Mouse (Mus musculus): ENCODE results near the gene Cryzl1.

Gene Cryzl1

GRCm38 (mm10) chr16:91740184-91740917 lies 11.6 kb upstream of the Cryzl1 start:
- DNase-seq (ENCODE audit: low spot score) = no peak

- DNase-seq (ENCODE audit: low spot score) = no peak
Measured at GRCm38 (mm10) chr16:91738505-91738904, 9.7 kb upstream of the Cryzl1 start.

DNA sequence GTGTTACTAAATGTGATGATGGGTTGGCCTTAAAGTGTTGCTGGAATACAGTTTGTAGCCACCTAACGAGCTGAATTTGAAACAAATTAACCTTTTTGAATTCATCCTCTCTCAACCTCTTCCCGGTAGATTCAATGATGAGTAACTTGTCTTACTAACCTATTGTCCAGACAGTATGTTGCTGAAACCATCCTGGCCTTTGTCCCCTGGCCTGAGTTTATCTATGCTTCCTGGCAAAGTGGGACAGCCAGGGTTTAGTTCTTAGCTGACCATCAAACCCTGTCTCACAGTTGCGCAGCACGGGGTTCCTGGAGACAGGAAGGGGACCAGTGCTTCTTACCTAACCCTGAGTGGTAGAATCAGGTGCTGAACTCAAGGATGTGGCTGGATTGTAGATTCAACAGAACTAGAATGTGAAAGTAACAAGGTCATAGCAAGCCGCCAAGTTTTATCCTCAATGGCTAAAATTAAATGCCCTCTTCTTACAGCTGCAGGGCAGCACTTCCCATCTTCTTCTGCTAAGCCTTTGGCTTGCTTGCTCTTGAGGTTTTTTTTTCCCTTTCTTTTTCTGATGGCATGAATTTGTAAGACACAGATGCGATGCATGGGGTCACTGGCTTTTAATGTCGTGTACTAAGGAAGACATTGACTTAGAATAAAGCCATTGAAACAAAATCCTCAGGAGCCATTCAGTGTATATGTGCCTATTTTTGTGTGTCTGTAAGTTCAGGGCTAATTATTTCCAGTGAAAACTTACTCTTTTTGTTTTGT lies 7.5 kb upstream of the Cryzl1 start:
- no peak for DNase-seq (ENCODE audit: low spot score)

DNA sequence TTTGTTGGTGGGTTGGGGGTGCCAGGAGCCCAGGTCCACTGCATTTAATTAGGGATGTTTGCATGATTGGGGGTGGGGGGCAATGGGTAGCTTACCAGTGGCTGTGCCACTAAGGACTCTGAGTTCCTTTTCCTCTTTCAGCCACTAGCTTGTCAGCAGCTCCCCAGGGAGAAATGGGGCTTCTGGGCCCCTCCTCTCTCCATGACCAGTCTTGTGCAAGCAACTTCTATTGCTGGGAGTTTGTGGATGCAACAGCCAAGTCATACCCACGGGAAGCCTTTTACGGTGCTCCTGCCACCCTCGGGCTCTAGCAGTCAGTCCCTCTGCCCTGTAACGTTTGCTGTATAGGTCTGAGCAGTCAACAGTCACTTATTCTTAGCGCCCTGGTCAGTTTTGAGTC lies 6.0 kb upstream of the Cryzl1 start:
- DNase-seq (ENCODE audit: low spot score) = no peak

GRCm38 (mm10) chr16:91732816-91733215 lies 4.0 kb upstream of the Cryzl1 start:
- DNase-seq (ENCODE audit: low spot score) = no peak

DNA sequence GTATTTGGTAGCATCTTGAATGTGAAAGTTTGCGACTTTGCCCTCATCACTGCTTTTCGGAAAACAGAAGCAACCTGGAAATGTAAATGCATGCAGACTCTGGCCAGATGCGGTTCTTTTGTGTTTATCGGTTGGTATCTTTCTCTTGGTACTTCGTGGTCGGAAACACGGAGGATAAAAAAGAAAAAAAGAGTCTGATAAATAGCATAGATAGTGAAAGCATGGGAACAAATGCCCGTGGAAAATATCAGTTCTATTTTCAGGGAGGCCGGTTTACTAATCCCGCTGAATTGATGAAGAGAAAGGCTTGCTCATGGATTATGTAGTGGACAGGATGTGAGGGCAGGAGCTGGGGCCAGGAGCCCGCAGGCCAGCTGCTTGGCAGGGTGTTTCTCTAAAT lies 1.7 kb upstream of the Cryzl1 start:
- no peak for DNase-seq (ENCODE audit: low spot score)

GRCm38 (mm10) chr16:91729821-91730441 lies 1.2 kb upstream of the Cryzl1 start:
- peak; percentile 23 for DNase-seq (ENCODE audit: low spot score)

- DNase-seq (ENCODE audit: low spot score) = peak; percentile 99
Measured at GRCm38 (mm10) chr16:91729066-91729482, 299 bp upstream of the Cryzl1 start, which contains the start of gene Itsn1. Gene Itsn1 (plus strand): TSS chr16:91729281.

DNA sequence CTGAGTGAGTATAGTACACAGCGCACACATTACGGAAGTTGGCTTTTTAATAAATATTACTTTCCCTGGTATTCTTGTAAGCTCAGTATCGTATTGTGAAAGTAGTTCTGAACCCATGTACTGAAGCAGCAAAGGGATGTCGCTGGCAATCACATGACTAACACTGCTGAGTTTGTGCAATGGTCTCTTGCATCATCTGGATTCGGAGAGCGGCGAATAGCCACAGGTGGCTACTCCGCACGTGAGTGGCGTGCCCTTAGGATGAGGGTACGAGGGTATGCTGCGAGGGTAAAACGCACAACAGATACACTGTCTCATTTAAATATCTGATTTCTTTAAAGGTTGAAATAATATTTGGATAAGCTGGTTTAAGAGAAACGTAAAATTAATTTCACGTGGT lies 1.3 kb downstream of the Cryzl1 start:
- DNase-seq (ENCODE audit: low spot score) = no peak

DNA sequence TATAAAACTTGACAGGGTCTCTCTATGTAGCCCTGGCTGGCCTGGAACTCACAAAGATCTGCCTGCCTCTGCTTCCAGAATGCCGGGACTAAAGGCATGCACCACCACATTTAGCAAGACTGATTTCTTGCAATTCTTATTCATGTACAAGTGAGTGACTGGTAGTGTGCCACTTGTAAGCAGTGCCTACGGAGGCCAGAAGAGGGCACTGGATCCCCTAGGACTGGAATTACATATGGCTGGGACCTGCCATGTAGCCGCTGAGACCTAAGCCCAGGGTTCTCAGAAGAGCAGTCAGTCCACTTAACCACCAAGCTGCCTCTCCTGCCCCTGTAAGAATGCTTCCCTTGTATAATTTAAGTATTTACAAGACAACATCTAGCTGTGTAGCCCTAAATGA lies 4.5 kb downstream of the Cryzl1 start:
- DNase-seq (ENCODE audit: low spot score) = no peak

DNA sequence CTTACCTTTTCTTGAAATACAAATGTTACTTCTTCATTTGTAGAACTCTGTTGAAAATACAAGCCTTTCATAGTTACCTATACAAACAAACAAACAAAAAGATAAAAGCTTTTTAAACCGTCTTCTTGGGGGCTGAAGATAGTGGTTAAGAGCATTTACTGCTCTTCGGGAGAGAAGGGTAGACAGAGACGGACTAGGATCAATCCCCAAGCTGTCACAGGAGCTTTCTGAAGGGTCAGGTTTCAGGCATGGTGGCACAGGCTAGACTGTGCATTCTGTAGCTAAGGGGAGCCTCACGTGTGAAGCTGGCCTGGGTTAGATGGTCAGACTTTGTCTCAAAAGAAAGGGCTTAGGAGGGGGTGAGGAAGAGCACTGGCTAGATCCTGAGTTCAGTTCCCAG lies 11.4 kb downstream of the Cryzl1 start:
- DNase-seq (ENCODE audit: low spot score) = no peak

DNA sequence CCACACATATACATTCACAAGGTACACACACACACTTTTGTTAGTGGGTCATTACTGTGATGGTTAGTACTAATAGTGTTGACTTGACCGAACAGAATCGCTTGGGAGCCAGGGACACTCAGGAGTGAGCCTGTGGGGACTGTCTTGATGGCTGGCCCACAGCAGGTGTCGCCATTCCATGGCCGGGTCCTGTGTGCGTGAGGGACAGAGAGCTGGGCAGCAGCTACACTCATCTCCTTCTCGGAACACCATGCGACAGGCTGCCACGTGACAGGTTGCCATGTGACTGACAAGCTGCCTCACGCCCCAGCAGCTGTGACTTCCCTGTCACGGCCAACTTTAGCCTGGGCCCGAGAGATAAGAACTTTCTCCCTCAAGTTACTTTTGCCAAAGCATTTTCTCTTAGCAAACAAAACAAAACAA lies 11.8 kb downstream of the Cryzl1 start:
- no peak for DNase-seq (ENCODE audit: low spot score)

GRCm38 (mm10) chr16:91710241-91710640 lies 18.5 kb downstream of the Cryzl1 start:
- DNase-seq (ENCODE audit: low spot score) = no peak

GRCm38 (mm10) chr16:91704603-91705340 lies 24.0 kb downstream of the Cryzl1 start:
- no peak for DNase-seq (ENCODE audit: low spot score)

DNA sequence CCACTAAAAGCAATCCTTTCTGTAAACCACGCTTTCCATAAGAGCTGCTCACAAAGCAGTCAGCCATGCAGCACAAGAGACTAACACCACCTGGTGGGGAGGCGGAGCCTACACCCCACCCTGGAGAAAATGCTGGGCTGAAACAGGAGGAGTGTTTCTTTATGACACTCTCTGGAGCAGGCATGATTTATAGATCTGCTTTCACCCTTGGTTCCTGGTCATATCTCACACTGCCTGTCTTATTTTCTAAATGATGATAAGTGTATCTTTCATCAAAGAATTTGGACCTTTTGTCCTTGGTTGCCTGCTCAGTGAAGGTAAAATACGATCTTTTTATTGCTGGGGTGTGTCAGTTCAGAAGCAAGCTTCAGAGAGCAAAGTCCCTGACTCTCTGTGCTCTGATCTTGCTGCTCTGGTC lies 26.0 kb downstream of the Cryzl1 start:
- DNase-seq (ENCODE audit: low spot score) = no peak

- DNase-seq (ENCODE audit: low spot score) = no peak
Measured at GRCm38 (mm10) chr16:91701908-91702307, 26.9 kb downstream of the Cryzl1 start.

DNA sequence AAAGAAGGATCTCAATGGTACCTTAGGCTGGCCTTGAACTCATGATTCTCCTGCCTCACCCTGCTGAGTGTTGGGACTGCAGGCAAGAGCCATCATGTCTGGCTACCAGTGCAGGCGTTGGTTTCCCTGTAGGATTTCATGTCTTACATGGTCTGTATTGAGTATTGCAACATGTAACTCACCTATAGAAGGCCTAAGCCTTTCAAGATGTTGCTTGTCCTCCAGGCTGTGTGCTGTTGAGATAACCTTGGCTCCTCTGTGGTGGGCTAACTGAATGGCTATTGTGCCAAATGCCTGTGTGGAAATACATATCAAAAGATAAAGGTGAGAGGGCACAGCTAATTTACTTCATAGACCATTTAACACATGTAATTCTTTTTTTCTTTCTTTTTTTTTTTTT lies 29.8 kb downstream of the Cryzl1 start:
- no peak for DNase-seq (ENCODE audit: low spot score)

- DNase-seq (ENCODE audit: low spot score) = no peak
Measured at GRCm38 (mm10) chr16:91695108-91695755, 33.5 kb downstream of the Cryzl1 start.

- DNase-seq (ENCODE audit: low spot score) = peak; percentile 29
Measured at GRCm38 (mm10) chr16:91694455-91695084, 34.2 kb downstream of the Cryzl1 start.

- DNase-seq (ENCODE audit: low spot score) = no peak
Measured at GRCm38 (mm10) chr16:91689791-91690190, 39.0 kb downstream of the Cryzl1 start.

All from ovary, adult 18-20 months (tissue).